Mouse (Mus musculus) forebrain, embryonic 14.5 days (tissue): ENCODE data around the gene Lrba. TPM values are rescaled to one million over a fixed set of nuclear protein-coding genes. Genes with fewer than 3 reads are reported as not detected.
A peak's percentile ranks its signal among the peaks of the same experiment; 100 is the strongest.

ENCODE experiments used
- ATAC-seq: fragments of 200-750 bp; cut with Nextera tagmentation; 2 replicates; pipeline ENCODE4 v1.8.0; 2017; ENCODE audit warnings: mild to moderate bottlenecking, moderate library complexity
- DNase-seq: peaks from one replicate; pipeline ENCODE4 v3.0.0-alpha.2; 2015; ENCODE audit warnings: low spot score
- H3K27ac ChIP-seq: fragments of 300-500 bp; sonication (generic); 2 replicates; pipeline ENCODE4 v1.5.1; 2014; ENCODE audit warnings: low read depth, mild to moderate bottlenecking, control low read depth, low read length, moderate library complexity
- H3K27me3 ChIP-seq: fragments of 300-500 bp; sonication (generic); replicated peaks from 2 replicates; pipeline ENCODE4 v1.6.1; 2014; ENCODE audit warnings: low read length, control low read depth, mixed read lengths; ENCODE audit not compliant: control insufficient read depth, insufficient read depth
- H3K36me3 ChIP-seq: fragments of 300-500 bp; sonication (generic); 2 replicates; pipeline ENCODE4 v1.6.1; 2014; ENCODE audit warnings: low read length, control low read depth; ENCODE audit not compliant: control insufficient read depth, insufficient read depth
- H3K4me1 ChIP-seq: fragments of 300-500 bp; sonication (generic); 2 replicates; pipeline ENCODE4 v1.6.1; 2014; ENCODE audit warnings: antibody characterized with exemption, low read length, control low read depth; ENCODE audit not compliant: control insufficient read depth, insufficient read depth
- H3K4me2 ChIP-seq: fragments of 300-500 bp; sonication (generic); 2 replicates; pipeline ENCODE4 v1.6.1; 2014; ENCODE audit warnings: mild to moderate bottlenecking, control low read depth, low read length
- H3K4me3 ChIP-seq: fragments of 300-500 bp; sonication (generic); 2 replicates; pipeline ENCODE4 v1.5.1; 2014; ENCODE audit warnings: low read depth, low read length, control low read depth
- H3K9ac ChIP-seq: fragments of 300-500 bp; sonication (generic); 2 replicates; pipeline ENCODE4 v1.6.1; 2014; ENCODE audit warnings: mild to moderate bottlenecking, low read length, control low read depth, moderate library complexity
- H3K9me3 ChIP-seq: fragments of 300-500 bp; sonication (generic); replicated peaks from 2 replicates; pipeline ENCODE4 v1.6.1; 2016; ENCODE audit warnings: low read length, control low read depth, mixed read lengths; ENCODE audit not compliant: control insufficient read depth
- WGBS: fragments of 180-500 bp; shearing (Covaris S2); extraction: QIAGEN DNeasy Blood & Tissue Kit; methylation state at CpG from one replicate; pipeline ENCODE4 v1.1.7; 2014; 5-methylcytosine and 5-hydroxymethylcytosine counted together
- polyA plus RNA-seq: library from polyadenylated mRNA; unstranded; fragments of >200 nt; fragmentation: Nextera tagmentation; extraction: Ambion mirVana; gene quantifications from 2 replicates; pipeline ENCODE4 v1.2.1, GENCODE M21; 2014

The Lrba gene
- polyA plus RNA-seq, 1 experiment from 2014 or later: 2.9 TPM

DNA sequence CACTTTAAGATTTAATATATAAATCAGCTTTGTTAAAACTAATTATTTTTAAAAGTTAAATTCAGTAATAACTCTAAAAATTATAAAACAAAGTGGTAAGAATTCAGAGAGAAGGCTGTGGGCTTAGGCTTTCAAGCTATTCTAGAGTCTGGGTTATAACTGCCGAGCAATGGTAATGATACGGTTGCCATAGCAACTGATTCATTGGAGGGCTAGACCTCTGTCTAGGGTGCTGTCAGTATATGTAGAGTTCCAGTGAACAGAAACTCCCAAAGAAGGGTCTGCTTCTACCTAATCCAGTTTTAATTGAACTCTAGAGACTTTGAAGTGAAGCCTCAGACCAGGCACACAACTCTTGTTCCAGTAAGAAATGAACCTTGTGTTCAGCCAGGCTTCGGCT lies 377.8 kb downstream of the Lrba start:
- DNase-seq (peak; percentile 57), ATAC-seq (peak; percentile 55; the same call in 1 of the 2 replicates)
- no peak overlapping the region for H3K4me2 ChIP-seq
- H3K27ac ChIP-seq: no peak overlapping the region
- no peaks in the 10 kb centered on the region for H3K27me3 ChIP-seq
- H3K4me3 ChIP-seq: no peak overlapping the region
- H3K9ac ChIP-seq: no peak overlapping the region
- no peaks in the 10 kb centered on the region for H3K9me3 ChIP-seq
- no peaks in the 10 kb centered on the region; the same call in 1 of the 2 replicates for H3K4me1 ChIP-seq
- H3K36me3 ChIP-seq: no peaks in the 10 kb centered on the region
- 29% methylated on average over 3 of the region's 3 CpGs for WGBS

DNA sequence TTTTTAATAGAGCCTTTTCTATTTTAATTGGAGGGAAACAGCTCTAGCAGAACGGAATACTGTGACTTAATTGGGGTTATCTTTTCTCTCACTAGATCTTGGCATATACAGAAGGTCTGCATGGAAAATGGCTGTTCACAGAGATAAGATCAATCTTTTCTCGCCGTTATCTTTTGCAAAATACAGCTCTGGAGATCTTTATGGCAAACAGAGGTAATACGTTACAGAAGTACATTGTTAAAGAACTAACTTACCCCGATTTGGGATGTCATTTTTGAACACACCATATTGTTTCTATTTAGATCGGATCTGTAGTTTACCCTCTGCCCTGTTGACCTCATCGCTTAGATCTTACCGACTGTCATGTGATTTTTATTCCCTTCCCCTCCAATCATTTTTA lies 381.3 kb downstream of the Lrba start:
- Histone ChIP-seq H3K4me2 (no peak overlapping the region), H3K9me3 (no peaks in the 10 kb centered on the region), H3K9ac (no peak overlapping the region), H3K27me3 (no peaks in the 10 kb centered on the region), H3K36me3 (no peaks in the 10 kb centered on the region), H3K4me3 (no peak overlapping the region), H3K4me1 (no peaks in the 10 kb centered on the region; the same call in 1 of the 2 replicates), H3K27ac (no peak overlapping the region)
- 77% methylated on average over 8 of the region's 8 CpGs for WGBS
- no peak for ATAC-seq
- no peak for DNase-seq

DNA sequence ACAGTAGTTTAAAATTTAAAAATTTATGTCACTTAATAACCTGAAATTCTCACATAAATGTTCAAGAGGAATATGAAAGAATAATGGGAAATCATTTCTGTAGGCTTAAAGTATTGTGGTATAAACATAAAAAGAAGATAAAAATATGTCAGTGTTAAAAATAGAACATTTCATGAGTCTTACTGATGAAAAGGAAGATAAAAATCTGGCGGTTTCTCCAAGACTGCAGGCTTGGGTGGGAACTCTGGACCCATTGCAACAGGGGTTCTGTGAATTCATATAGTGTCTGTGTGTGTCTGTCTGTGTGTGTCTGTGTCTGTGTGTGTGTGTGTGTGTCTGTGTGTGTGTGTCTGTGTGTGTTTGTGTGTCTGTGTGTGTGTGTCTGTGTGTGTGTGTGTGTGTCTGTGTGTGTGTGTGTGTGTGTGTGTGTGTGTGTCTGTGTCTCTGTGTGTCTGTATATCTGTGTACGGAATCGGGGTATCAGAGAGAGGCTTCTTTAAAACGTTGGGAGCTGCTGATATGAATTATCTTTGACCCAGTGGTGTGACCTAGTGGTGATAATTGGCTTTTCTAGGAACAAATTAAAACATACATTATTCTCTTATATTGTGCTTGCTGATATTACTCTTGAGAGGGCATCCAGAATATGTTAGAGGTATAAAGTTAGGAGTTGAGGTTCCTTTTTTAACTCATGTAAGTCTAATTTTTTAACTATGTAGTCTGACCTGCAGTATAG lies 402.7 kb downstream of the Lrba start:
- WGBS: 83% methylated on average over 4 of the region's 4 CpGs

DNA sequence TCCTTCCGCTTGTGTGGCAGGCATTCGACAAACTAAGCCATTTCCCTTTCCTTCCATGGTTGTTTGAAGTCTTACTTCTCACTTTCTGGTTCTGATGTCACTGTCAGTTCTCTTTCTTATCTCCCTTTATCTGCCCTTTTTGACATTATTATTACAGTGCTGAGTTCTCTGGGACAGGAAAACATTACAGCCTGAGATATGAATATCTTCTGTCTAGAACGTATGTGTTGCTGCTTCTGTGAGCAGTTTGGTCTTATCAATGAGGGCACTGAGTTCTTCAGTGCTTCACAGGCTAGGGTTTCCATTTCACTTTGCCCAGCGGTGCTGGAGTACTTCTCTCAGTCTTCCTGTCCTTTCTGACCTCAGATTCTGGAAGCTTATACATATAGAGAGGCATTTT lies 404.9 kb downstream of the Lrba start:
- no peak for DNase-seq
- 92% methylated on average over 4 of the region's 4 CpGs for WGBS
- H3K4me2 ChIP-seq: no peak overlapping the region
- H3K9me3 ChIP-seq: no peaks in the 10 kb centered on the region
- H3K4me1 ChIP-seq: no peaks in the 10 kb centered on the region
- H3K36me3 ChIP-seq: no peaks in the 10 kb centered on the region
- H3K27ac ChIP-seq: no peak overlapping the region
- H3K4me3 ChIP-seq: no peak overlapping the region
- no peaks in the 10 kb centered on the region for H3K27me3 ChIP-seq
- no peak for ATAC-seq
- H3K9ac ChIP-seq: no peak overlapping the region

More for the DNA sequence above, 402.7 kb downstream of the Lrba start:
- Histone ChIP-seq H3K36me3 (no peaks in the 10 kb centered on the region), H3K9me3 (no peaks in the 10 kb centered on the region), H3K4me3 (no peak overlapping the region), H3K4me1 (no peaks in the 10 kb centered on the region), H3K27me3 (no peaks in the 10 kb centered on the region), H3K9ac (no peak overlapping the region), H3K27ac (no peak overlapping the region), H3K4me2 (no peak overlapping the region)
- DNase-seq (no peak), ATAC-seq (no peak)

DNA sequence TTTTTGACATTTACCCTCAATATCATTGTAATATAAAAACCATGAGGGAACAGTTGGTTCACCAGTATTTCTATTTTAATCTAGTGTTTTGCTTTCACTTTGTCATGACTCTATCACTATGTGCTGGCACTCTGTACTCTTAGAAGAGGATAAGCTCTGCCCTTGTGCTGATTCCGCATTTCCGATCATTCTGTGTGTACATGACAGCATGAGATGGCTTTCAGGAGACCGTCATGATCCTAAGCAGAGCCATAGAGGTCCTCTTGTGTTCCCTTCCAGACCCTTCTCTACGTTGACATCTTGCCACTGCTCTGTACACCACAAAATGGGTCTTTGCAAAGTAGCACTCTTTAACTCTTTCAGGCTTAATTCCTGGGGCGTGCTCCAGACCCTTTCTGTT lies 411.0 kb downstream of the Lrba start:
- Histone ChIP-seq H3K27ac (no peak overlapping the region), H3K9me3 (no peaks in the 10 kb centered on the region), H3K4me3 (no peak overlapping the region), H3K9ac (no peak overlapping the region), H3K27me3 (no peaks in the 10 kb centered on the region), H3K4me1 (no peaks in the 10 kb centered on the region), H3K4me2 (no peak overlapping the region), H3K36me3 (no peaks in the 10 kb centered on the region)
- DNase-seq (no peak), ATAC-seq (no peak)
- 57% methylated on average over 5 of the region's 5 CpGs for WGBS

DNA sequence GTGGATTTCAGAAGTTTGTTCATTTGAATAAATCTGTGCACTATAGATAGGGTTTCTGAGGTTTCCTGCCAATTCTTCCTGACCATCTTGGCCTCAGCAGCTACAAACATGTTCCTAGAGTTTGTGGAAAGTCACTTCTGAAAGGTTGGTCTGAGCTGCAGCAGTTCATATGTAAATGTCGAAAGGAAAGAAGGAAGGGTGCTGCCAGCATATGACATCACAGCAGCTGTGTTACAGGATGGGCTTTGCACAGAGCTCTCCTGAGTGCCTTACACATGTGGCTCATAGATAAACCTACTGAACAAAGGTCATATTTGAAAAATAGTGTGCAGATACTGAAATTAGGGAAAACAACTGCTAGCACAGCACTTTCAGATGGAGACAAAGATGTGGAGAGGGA lies 411.5 kb downstream of the Lrba start:
- Histone ChIP-seq H3K4me2 (no peak overlapping the region), H3K9me3 (no peaks in the 10 kb centered on the region), H3K36me3 (no peaks in the 10 kb centered on the region), H3K27ac (no peak overlapping the region), H3K27me3 (no peaks in the 10 kb centered on the region), H3K9ac (no peak overlapping the region), H3K4me1 (no peaks in the 10 kb centered on the region), H3K4me3 (no peak overlapping the region)
- ATAC-seq: no peak
- WGBS: 43% methylated on average over 1 of the region's 1 CpGs
- peak; percentile 10 for DNase-seq

DNA sequence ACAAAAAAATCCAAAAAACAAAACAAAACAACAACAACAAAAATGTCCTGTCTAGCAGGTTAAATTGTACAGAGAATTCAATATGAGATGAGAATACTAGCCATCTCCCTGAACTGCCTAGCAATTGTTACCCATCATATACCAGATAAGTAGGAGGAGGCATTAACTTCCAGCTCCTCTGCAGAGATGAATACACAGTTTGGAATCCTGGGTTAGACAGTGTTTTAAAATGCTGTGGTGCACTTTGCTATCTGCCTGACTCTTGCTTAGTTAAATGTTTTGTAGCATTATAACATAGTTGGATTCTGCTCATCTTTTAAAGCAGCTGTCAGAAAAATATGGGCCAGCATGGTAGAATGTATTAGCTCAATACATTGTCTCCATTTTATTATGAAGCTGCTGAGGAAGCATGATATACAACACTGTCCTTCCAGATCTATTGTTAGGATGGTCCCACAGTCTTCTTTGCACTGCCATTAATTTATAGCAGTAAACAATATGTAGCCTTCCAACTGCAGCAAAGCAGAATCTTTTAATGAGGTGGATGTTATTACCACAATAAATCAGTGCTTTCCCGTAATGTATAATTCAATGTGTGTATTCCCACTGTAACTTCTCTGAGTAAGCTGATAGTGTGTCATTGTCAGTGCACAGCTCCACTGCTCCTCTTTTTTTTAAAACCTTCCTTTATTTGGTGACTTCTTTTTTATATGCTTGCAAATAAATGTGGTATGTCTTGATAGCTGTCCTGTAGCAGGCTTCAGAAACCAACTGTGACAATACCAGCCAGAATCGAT lies 414.3 kb downstream of the Lrba start:
- no peak overlapping the region for H3K27ac ChIP-seq
- no peaks in the 10 kb centered on the region for H3K36me3 ChIP-seq
- no peak overlapping the region for H3K4me3 ChIP-seq
- 80% methylated on average over 2 of the region's 2 CpGs for WGBS
- no peak for DNase-seq
- H3K9me3 ChIP-seq: no peaks in the 10 kb centered on the region
- H3K9ac ChIP-seq: no peak overlapping the region
- H3K27me3 ChIP-seq: no peaks in the 10 kb centered on the region
- H3K4me2 ChIP-seq: no peak overlapping the region
- no peak for ATAC-seq
- no peaks in the 10 kb centered on the region for H3K4me1 ChIP-seq

DNA sequence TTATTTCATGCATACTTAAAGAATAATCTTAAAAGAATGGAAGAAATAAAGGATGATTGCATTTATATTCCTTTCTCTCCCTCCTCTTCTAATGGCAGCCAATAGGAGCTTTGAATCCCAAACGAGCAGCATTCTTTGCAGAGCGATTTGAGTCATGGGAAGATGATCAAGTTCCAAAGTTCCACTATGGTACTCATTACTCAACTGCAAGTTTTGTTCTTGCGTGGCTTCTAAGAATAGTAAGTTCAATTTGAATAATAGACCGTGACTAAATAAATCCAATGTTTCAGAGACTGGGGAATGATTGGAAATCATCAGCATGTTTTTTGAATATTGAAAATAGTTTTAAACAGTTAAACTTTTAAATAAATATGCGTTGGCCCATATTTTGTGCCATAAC lies 416.9 kb downstream of the Lrba start:
- no peaks in the 10 kb centered on the region for H3K9me3 ChIP-seq
- H3K4me1 ChIP-seq: no peaks in the 10 kb centered on the region
- WGBS: 75% methylated on average over 5 of the region's 5 CpGs
- DNase-seq (no peak), ATAC-seq (no peak)
- H3K27ac ChIP-seq: no peak overlapping the region
- no peak overlapping the region for H3K4me3 ChIP-seq
- no peak overlapping the region for H3K9ac ChIP-seq
- no peak overlapping the region for H3K4me2 ChIP-seq
- H3K36me3 ChIP-seq: no peaks in the 10 kb centered on the region
- H3K27me3 ChIP-seq: no peaks in the 10 kb centered on the region

DNA sequence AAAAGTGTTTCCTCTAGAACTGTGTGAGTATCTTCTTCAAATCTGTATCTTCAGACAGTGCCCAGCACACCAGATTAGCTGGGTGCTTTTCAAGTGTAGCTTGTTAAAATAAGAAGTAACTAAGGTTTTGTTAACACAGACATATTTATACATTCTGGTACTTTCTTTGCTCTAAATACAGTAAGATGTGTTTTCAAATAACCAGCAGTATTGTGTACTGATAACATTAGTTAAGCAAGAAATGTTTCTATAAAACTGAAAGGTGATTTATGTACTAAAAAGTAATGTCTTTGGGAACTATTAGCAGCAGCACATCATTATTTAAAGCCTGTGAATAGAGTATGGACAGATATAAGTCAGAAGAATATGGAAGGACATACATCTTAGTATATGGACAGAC lies 417.3 kb downstream of the Lrba start:
- ATAC-seq (no peak), DNase-seq (no peak)
- Histone ChIP-seq H3K9me3 (no peaks in the 10 kb centered on the region), H3K4me3 (no peak overlapping the region), H3K9ac (no peak overlapping the region), H3K4me1 (no peaks in the 10 kb centered on the region), H3K36me3 (no peaks in the 10 kb centered on the region), H3K27me3 (no peaks in the 10 kb centered on the region), H3K27ac (no peak overlapping the region), H3K4me2 (no peak overlapping the region)
